Mouse (Mus musculus) MN1 (cell line): ENCODE measurements at regions not wholly inside any gene's neighbourhood (a gene's known extent, or its start where the extent isn't known, plus 50 kb on each side); places are given as distances from the start of the nearest gene placed in this dataset.

Experiments used
- DNase-seq: peaks from one replicate; pipeline ENCODE4 v3.0.0-alpha.2; 2016; ENCODE audit warnings: low spot score

GRCm38 (mm10) chr6:67151515-67151914 is 86.5 kb upstream of the Serbp1 start:
- no peak for DNase-seq

- DNase-seq, result no peak
These were observed 88.6 kb upstream of the Serbp1 start for GRCm38 (mm10) chr6:67149425-67149824.

- DNase-seq, result no peak
These were observed 91.3 kb upstream of the Serbp1 start for GRCm38 (mm10) chr6:67146708-67147107.

- DNase-seq, result no peak
These were observed 92.0 kb upstream of the Serbp1 start for GRCm38 (mm10) chr6:67145969-67146368.

DNA sequence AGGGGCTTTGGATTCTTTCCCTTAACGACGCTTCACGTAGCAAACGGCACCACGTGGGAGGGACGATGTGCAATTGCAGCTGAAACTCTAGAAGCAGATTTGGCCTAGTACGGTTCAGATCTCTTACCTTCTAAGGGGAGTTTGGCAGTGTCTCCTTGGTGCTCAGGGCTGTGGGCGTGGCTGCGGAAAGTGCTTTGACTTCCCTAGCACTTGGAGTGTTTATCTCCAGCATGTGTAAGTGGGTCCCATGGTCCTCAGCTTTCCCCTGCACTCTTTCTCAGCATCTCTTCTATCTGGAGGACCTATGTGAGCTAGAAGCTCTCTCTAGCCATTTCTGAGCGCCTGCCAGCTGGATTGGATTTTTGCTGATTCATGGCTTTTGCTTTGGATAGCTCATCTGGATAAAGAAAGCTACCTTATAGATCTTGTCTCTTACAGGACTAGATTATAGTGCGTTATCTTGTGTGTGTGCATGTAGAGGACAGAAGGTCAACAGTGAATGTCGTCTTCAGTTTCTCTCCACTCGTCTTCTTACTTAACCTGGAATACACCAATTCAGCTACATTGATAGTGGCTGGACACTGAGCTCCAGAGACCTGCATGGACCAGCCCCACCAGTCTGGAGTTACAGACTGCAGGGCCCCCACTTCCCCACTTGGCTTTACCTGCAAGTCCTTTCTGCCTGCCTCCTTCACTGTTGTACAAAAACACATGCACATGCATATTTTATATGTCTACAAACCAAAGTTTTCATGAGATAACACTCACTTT is 92.8 kb upstream of the Serbp1 start:
- DNase-seq, result no peak

- DNase-seq, result no peak
These were observed 95.8 kb upstream of the Serbp1 start for GRCm38 (mm10) chr6:67142179-67142578.

DNA sequence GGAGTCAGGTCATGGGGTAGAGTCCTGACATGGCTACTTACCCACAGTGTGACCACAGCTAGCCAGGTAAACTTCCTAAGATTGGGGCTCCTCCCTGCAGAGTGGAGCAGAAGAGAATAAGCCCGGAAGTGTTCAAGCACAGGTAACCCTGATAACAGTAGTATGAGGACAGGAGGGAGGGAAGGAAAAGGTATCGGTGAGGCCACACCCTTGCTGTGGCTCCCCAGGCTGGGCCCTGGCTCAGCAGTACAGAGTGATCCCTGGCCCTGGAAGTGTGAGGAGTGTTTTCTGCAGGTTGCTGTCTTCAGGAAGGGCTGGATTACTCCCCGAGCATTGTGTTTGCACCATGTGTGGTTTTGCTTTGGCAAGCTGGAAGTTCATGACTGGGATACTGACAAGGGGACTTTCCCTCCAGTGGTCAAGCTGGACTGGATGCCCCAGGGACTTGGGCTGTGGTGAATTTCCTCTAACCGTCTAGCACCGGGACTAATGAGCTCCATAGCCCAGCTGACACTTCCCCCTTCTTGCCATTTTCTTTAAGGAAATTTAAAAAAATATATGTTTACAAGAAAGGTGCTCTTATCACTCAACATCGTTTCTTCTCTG is 97.2 kb upstream of the Serbp1 start:
- no peak for DNase-seq

GRCm38 (mm10) chr6:67139012-67139375 is 99.0 kb upstream of the Serbp1 start:
- no peak for DNase-seq

DNA sequence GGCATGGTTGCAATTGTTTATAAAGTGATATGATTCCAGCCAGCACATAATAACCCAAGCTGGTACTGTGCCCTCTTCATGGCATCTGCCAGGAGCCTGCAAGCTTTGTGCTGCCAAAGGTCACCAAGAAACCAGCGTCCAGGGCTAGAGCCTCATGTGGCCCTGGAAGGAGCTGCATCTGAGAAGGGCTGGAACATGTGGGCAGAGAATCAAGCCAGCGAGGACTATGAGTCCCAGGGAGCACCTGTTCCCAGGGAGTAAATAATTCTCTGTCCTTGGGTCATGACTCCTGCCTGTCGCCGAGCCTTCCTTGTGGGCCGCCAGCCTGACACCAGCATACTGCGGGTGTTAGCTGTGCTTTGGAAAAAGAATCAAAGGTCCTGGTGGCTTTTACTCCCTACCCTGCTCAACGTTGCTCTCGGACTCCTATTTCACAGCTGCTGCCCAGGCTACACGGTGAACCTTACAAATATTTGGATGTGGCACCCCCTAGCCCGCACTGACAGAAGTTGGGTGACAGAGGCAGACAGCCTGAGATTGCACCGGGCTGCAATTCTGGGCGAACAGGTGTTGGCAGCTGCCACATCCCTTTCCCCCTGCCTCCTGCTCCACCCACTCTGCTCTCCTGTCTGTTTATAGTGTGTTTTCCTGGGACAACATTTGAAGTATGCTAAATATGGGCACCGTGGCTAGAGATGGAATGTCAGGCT is 99.5 kb upstream of the Serbp1 start:
- no peak for DNase-seq

GRCm38 (mm10) chr6:67137482-67137881 is 100.2 kb upstream of the Gadd45a start:
- DNase-seq, result no peak

DNA sequence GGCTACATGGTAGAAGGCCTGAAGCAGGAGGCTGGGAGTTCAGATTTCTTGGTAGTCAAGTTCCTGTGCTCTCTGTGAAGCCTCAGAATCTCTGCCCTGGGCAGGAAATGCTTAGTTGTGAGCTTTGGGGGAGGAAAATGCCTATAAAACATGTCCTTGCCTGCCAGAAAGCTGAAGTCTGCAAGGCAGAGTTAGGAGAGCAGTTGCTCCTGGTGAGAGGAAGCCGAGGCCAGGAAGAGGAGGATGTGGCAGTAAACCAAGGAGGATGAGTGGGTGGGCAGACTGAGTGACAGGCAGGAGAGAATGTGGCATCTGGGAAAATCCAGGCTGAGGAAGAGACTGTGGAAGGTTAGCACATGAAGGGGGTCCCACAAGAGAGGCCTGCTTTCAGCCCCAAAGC is 97.7 kb upstream of the Gadd45a start:
- DNase-seq, result no peak

DNA sequence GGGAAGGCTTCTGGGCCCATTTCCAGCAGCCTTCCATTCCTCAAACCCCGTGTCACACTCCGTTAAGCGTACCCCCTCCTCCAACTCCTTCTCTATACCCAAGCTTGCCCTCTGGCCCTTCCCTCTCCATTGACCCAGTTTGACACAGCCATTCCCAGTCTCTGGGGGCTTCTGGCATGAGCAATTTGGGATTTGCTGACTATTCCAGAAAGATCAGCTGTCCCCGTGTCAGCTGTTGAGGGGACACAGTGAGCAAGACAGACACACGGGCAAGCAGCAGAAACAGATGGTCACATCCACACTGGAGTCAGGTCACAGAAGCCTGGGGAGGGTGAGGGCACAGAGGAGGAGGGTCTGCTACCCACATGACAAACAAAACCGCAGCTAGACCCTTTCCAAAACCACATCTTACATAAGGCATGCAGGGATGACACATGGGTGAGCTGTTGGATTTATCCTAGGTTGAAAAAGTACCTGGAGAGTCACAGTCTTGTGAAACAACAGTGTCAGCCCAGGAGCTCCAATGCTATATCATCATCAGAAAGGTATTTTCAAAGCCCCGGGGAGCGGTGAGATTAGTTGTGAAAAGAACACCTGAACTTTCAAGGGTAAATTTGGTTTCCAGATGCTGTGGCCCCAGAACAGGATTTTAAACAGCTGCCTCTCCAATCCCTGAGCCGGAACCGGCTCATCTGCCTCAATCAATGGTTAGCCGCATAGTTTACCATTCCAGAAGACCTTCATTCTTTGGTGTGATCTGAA is 93.5 kb upstream of the Gadd45a start:
- DNase-seq, result no peak

GRCm38 (mm10) chr6:67129626-67130025 is 92.4 kb upstream of the Gadd45a start:
- DNase-seq, result no peak

DNA sequence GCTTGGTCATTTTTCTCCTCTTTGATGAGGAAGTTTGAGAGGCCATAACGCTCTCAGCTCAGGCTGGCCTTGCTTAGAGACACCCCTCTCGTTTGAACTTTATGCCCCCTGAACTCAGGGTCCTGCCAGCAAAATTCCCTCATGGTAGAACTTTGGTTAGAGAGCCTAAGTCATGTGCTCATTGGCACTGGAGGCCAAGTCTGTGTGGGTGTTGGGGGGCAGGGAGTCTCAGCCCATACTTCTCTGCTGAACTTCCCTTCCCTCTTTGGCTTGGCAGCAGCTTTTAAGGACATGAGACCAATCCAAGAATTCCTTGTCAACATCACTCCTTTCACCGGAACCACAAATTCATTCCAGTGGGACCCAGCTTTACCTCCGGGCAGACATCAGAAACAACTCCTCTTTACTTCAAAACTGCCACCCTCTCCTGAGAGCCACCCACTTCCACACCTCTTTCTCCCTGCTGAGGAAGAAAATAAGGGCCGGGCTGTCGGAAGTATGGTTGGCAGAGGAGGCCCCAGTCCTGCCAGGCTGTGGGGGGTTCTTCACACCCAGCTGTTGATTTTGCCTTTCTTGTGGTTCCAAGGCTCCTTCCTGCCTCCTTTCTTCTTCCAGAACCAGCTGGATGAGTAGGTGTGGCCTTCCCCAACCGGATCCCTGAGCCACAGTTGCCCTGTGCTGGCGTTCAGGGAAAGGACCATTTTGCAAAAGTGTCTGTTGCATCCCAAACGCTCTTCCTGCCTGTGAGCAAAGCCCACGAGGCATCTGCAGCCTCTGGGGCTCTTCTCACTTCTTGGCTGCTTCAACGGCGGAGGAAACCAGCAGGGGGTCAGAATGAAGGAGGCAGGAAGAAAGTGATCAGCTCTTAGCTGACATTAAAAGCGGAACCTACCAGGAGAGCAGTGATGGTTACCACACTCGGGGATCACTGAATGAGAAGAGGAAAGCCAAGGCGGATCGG is 91.5 kb upstream of the Gadd45a start:
- no peak for DNase-seq

GRCm38 (mm10) chr6:67127727-67128126 is 90.5 kb upstream of the Gadd45a start:
- DNase-seq, result no peak

- DNase-seq, result no peak
These were observed 88.6 kb upstream of the Gadd45a start for GRCm38 (mm10) chr6:67125715-67126312.

DNA sequence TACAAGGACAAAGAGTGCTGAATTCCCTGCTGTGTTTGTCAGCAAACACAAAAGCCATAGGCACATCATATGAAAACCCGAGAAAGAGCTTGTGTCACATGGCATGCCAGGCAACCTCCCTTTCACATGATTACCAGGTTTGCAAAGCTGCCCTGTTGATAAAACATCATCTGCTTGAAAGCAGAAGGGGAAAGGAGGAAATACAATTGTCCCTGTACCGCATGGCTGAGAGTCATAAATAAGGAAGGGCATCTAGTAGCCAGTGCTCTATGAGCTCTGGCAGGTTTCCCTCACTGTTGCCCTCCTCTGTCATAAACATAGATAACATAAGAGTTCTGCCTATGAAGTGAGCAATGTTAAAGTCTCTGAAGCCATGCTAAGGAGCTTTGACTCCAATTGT is 86.8 kb upstream of the Gadd45a start:
- no peak for DNase-seq

- DNase-seq, result no peak
These were observed 85.8 kb upstream of the Gadd45a start for GRCm38 (mm10) chr6:67123071-67123470.

GRCm38 (mm10) chr6:67116306-67116705 is 79.0 kb upstream of the Gadd45a start:
- DNase-seq, result no peak

GRCm38 (mm10) chr6:67115505-67116303 is 78.4 kb upstream of the Gadd45a start:
- no peak for DNase-seq
